Mouse (Mus musculus): ENCODE measurements around the gene Tmem131l.
"Not testable (repeated sequence)": the region's sequence is repeated elsewhere in the genome, so short reads cannot be mapped to it uniquely, and the experiment has no call there.

- TF ChIP-seq POLR2A (IDR thresholded peaks at IDR 0.05; ENCODE audit: borderline replicate concordance, control insufficient read depth, low read depth, low read length); CTCF (IDR thresholded peaks at IDR 0.05; ENCODE audit: control insufficient read depth, insufficient read depth, low read length): not testable (repeated sequence)
Measured at GRCm38 (mm10) chr3:83871962-83872361, 168.0 kb downstream of the Tmem131l start.
